Mouse (Mus musculus): ENCODE results near the gene Trmt44. TPM values are rescaled to one million over a fixed set of nuclear protein-coding genes. Genes with fewer than 3 reads are reported as not detected.

The Trmt44 gene
- total and polyA plus RNA-seq, 3 experiments: 5.9 to 18.0 (median 14.7) TPM

- H3K4me3 ChIP-seq (ENCODE audit: low read depth, low read length): peak overlapping the region; percentile 79
- ATAC-seq (ENCODE audit: extremely low read depth, insufficient number of reproducible peaks, low FRiP score, poor library complexity, severe bottlenecking) (no peak), DNase-seq (ENCODE audit: low spot score) (no peak)
- H3K4me1 ChIP-seq (ENCODE audit: insufficient read depth, low read depth, low read length): peaks cover 32% of the 10 kb centered on the region
- no peaks in the 10 kb centered on the region; the same call in 1 of the 2 replicates for H3K27me3 ChIP-seq (ENCODE audit: insufficient read depth, low read length)
- no peaks in the 10 kb centered on the region for H3K9me3 ChIP-seq (replicated peaks)
- peaks cover 35% of the 10 kb centered on the region for H3K36me3 ChIP-seq (replicated peaks)
- no peak for TF ChIP-seq GATA2 (IDR thresholded peaks at IDR 0.05; ENCODE audit: borderline replicate concordance, low read depth, low read length)
- TF ChIP-seq TAL1 (conservative IDR thresholded peaks at IDR 0.05; ENCODE audit: low read depth, low read length): no peak
- TF ChIP-seq GATA1 (IDR thresholded peaks at IDR 0.05; ENCODE audit: borderline replicate concordance, low read length): no peak
- TF ChIP-seq CTCF (IDR thresholded peaks at IDR 0.05; ENCODE audit: low read depth, low read length): no peak
- TF ChIP-seq POLR2AphosphoS5 (IDR thresholded peaks at IDR 0.05; ENCODE audit: insufficient replicate concordance, low read depth, low read length): no peak
Observed at GRCm38 (mm10) chr5:35583221-35583783, 8.4 kb upstream of the Trmt44 start.

GRCm38 (mm10) chr5:35582445-35583220 is 7.8 kb upstream of the Trmt44 start, which contains the start of gene Acox3:
Gene Acox3, plus strand, starts transcription at chr5:35583040.
- peak; percentile 83 for ATAC-seq (ENCODE audit: extremely low read depth, insufficient number of reproducible peaks, low FRiP score, poor library complexity, severe bottlenecking)
- peak; percentile 94 for DNase-seq (ENCODE audit: low spot score)
- TF ChIP-seq CTCF (IDR thresholded peaks at IDR 0.05; ENCODE audit: low read depth, low read length) (no peak), TAL1 (conservative IDR thresholded peaks at IDR 0.05; ENCODE audit: low read depth, low read length) (no peak), GATA2 (IDR thresholded peaks at IDR 0.05; ENCODE audit: borderline replicate concordance, low read depth, low read length) (no peak), GATA1 (IDR thresholded peaks at IDR 0.05; ENCODE audit: borderline replicate concordance, low read length) (no peak), POLR2AphosphoS5 (IDR thresholded peaks at IDR 0.05; ENCODE audit: insufficient replicate concordance, low read depth, low read length) (no peak)
- Histone ChIP-seq H3K4me3 (ENCODE audit: low read depth, low read length) (peak within 1 kb of the TSS; percentile 79), H3K9me3 (replicated peaks) (no peaks in the 10 kb centered on the region), H3K27me3 (ENCODE audit: insufficient read depth, low read length) (no peaks in the 10 kb centered on the region; the same call in 1 of the 2 replicates), H3K36me3 (replicated peaks) (peaks cover 28% of the 10 kb centered on the region), H3K4me1 (ENCODE audit: insufficient read depth, low read depth, low read length) (peaks cover 33% of the 10 kb centered on the region)

- Histone ChIP-seq H3K9me3 (replicated peaks) (no peaks in the 10 kb centered on the region), H3K4me1 (ENCODE audit: insufficient read depth, low read depth, low read length) (peaks cover 34% of the 10 kb centered on the region), H3K36me3 (replicated peaks) (peaks cover 7% of the 10 kb centered on the region), H3K27me3 (ENCODE audit: insufficient read depth, low read length) (no peaks in the 10 kb centered on the region; the same call in 1 of the 2 replicates), H3K4me3 (ENCODE audit: low read depth, low read length) (no peak overlapping the region)
- ATAC-seq (ENCODE audit: extremely low read depth, insufficient number of reproducible peaks, low FRiP score, poor library complexity, severe bottlenecking) (no peak), DNase-seq (ENCODE audit: low spot score) (no peak)
- no peak for TF ChIP-seq CTCF (IDR thresholded peaks at IDR 0.05; ENCODE audit: low read depth, low read length)
- TF ChIP-seq POLR2AphosphoS5 (IDR thresholded peaks at IDR 0.05; ENCODE audit: insufficient replicate concordance, low read depth, low read length): no peak
- TF ChIP-seq GATA2 (IDR thresholded peaks at IDR 0.05; ENCODE audit: borderline replicate concordance, low read depth, low read length): no peak
- TF ChIP-seq TAL1 (conservative IDR thresholded peaks at IDR 0.05; ENCODE audit: low read depth, low read length): no peak
- no peak for TF ChIP-seq GATA1 (IDR thresholded peaks at IDR 0.05; ENCODE audit: borderline replicate concordance, low read length)
Observed at GRCm38 (mm10) chr5:35580156-35580922, 5.5 kb upstream of the Trmt44 start.

GRCm38 (mm10) chr5:35579247-35579893 is 4.5 kb upstream of the Trmt44 start:
- DNase-seq (ENCODE audit: low spot score): no peak
- H3K4me1 ChIP-seq (ENCODE audit: insufficient read depth, low read depth, low read length): peaks cover 35% of the 10 kb centered on the region
- no peak for ATAC-seq (ENCODE audit: extremely low read depth, insufficient number of reproducible peaks, low FRiP score, poor library complexity, severe bottlenecking)
- no peak overlapping the region for H3K4me3 ChIP-seq (ENCODE audit: low read depth, low read length)
- no peaks in the 10 kb centered on the region for H3K36me3 ChIP-seq (replicated peaks)
- H3K27me3 ChIP-seq (ENCODE audit: insufficient read depth, low read length): no peaks in the 10 kb centered on the region; the same call in 1 of the 2 replicates
- TF ChIP-seq POLR2AphosphoS5 (IDR thresholded peaks at IDR 0.05; ENCODE audit: insufficient replicate concordance, low read depth, low read length) (no peak), GATA1 (IDR thresholded peaks at IDR 0.05; ENCODE audit: borderline replicate concordance, low read length) (no peak), CTCF (IDR thresholded peaks at IDR 0.05; ENCODE audit: low read depth, low read length) (no peak), GATA2 (IDR thresholded peaks at IDR 0.05; ENCODE audit: borderline replicate concordance, low read depth, low read length) (no peak), TAL1 (conservative IDR thresholded peaks at IDR 0.05; ENCODE audit: low read depth, low read length) (no peak)
- H3K9me3 ChIP-seq (replicated peaks): no peaks in the 10 kb centered on the region

GRCm38 (mm10) chr5:35578411-35578810 is 3.5 kb upstream of the Trmt44 start:
- H3K4me3 ChIP-seq (ENCODE audit: low read depth, low read length): no peak overlapping the region
- no peak for ATAC-seq (ENCODE audit: extremely low read depth, insufficient number of reproducible peaks, low FRiP score, poor library complexity, severe bottlenecking)
- peaks cover 8% of the 10 kb centered on the region for H3K36me3 ChIP-seq (replicated peaks)
- H3K4me1 ChIP-seq (ENCODE audit: insufficient read depth, low read depth, low read length): peaks cover 35% of the 10 kb centered on the region
- no peaks in the 10 kb centered on the region; the same call in 1 of the 2 replicates for H3K27me3 ChIP-seq (ENCODE audit: insufficient read depth, low read length)
- H3K9me3 ChIP-seq (replicated peaks): no peaks in the 10 kb centered on the region
- DNase-seq (ENCODE audit: low spot score): no peak
- no peak for TF ChIP-seq CTCF (IDR thresholded peaks at IDR 0.05; ENCODE audit: low read depth, low read length)
- TF ChIP-seq POLR2AphosphoS5 (IDR thresholded peaks at IDR 0.05; ENCODE audit: insufficient replicate concordance, low read depth, low read length): no peak
- TF ChIP-seq GATA2 (IDR thresholded peaks at IDR 0.05; ENCODE audit: borderline replicate concordance, low read depth, low read length): no peak
- TF ChIP-seq TAL1 (conservative IDR thresholded peaks at IDR 0.05; ENCODE audit: low read depth, low read length): no peak
- no peak for TF ChIP-seq GATA1 (IDR thresholded peaks at IDR 0.05; ENCODE audit: borderline replicate concordance, low read length)
